In the genomic region with DNA sequence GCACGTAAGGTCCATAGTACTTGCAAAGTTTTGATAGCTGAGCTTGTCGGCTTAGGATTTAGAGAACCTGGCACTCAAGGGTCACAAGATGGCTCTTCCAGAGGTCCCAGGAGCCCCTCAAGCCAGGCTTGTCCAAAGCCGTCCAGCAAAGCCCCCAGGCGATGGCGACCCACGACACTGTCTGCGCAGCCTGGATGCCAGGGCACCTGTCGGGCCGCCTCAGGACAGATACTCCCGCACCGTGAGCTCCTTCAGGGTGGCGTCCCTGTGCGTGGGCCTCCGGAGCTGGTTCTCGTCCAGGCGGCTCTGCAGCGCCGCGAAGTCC, we compare ENCODE assay signal across 9 mouse cellular contexts. TPM values are rescaled to one million over a fixed set of nuclear protein-coding genes. Genes with fewer than 3 reads are reported as not detected.
DNase-seq lines count a peak whose midpoint lies in the region; ATAC-seq and TF ChIP-seq lines count a peak whose summit lies in the region.
"Had no signal": no experiment of that assay in that cellular context is flagged by ENCODE, and none has a peak within 500 bp of the region (broad histone marks: within the 10 kb centered on the region; RNA-seq: fewer than 3 reads in every experiment).

No protein-coding gene starts in this region.

- ATAC-seq in kidney, embryonic 14.5 days (ENCODE audit: low FRiP score, low TSS enrichment), result no peak; the same call in 1 of the 2 replicates
- ATAC-seq in embryonic facial prominence, embryonic 13.5 days (ENCODE audit: insufficient number of reproducible peaks, insufficient read depth, low FRiP score, low TSS enrichment, low read depth), result no peak
- ATAC-seq in hindbrain, postnatal 0 days, result no peak
- ATAC-seq in midbrain, postnatal 0 days (ENCODE audit: low FRiP score), result no peak
- ATAC-seq: Patski had no signal

- 0 out of 2 replicates have a peak, but pooled peaks cover 3% of the 10 kb centered on the region for H3K27me3 ChIP-seq in kidney, embryonic 14.5 days (ENCODE audit: control insufficient read depth, insufficient read depth, low read length)
- peaks cover 37% of the 10 kb centered on the region for H3K27me3 ChIP-seq in embryonic facial prominence, embryonic 13.5 days
- H3K27me3 ChIP-seq in hindbrain, postnatal 0 days (ENCODE audit: insufficient read depth, low read length), result no peaks in the 10 kb centered on the region
- no peaks in the 10 kb centered on the region for H3K27me3 ChIP-seq in midbrain, postnatal 0 days (ENCODE audit: insufficient read depth, low read length)

- peak overlapping the region; percentile 46 for H3K4me3 ChIP-seq in kidney, embryonic 14.5 days (ENCODE audit: low read length)
- H3K4me3 ChIP-seq in embryonic facial prominence, embryonic 13.5 days, result peak overlapping the region; percentile 58
- peak overlapping the region; percentile 55 for H3K4me3 ChIP-seq in hindbrain, postnatal 0 days (ENCODE audit: low read length)
- H3K4me3 ChIP-seq in midbrain, postnatal 0 days (ENCODE audit: low read depth, low read length), result peak overlapping the region; percentile 51

- H3K27ac ChIP-seq in kidney, embryonic 14.5 days (ENCODE audit: low read depth, low read length), result no peak overlapping the region
- H3K27ac ChIP-seq in embryonic facial prominence, embryonic 13.5 days, result peak overlapping the region; percentile 73; the same call in 1 of the 2 replicates
- peak overlapping the region; percentile 90 for H3K27ac ChIP-seq in hindbrain, postnatal 0 days
- H3K27ac ChIP-seq in midbrain, postnatal 0 days (ENCODE audit: low read depth, low read length), result peak overlapping the region; percentile 86

- no peak for DNase-seq in kidney, adult 8-10 months
- no peak for DNase-seq in hindbrain, postnatal 0 days (ENCODE audit: low spot score)
- no peak for DNase-seq in midbrain, postnatal 0 days (ENCODE audit: low spot score)
- no peak for DNase-seq in urinary bladder, postnatal 14 days (ENCODE audit: low spot score)
- no peak for DNase-seq in cerebellum, adult 11 months
- DNase-seq in thymus, postnatal 0 days (ENCODE audit: low spot score), result no peak

- 0 out of 2 replicates have a peak, but pooled peaks have one; percentile 16 for TF ChIP-seq CTCF in hindbrain, postnatal 0 days (IDR thresholded peaks at IDR 0.05; ENCODE audit: low read depth)
- TF ChIP-seq CTCF in midbrain, postnatal 0 days (IDR thresholded peaks at IDR 0.05), result no peak

- H3K36me3 ChIP-seq in kidney, embryonic 14.5 days (ENCODE audit: control insufficient read depth, insufficient read depth, low read length), result no peaks in the 10 kb centered on the region
- no peaks in the 10 kb centered on the region for H3K36me3 ChIP-seq in embryonic facial prominence, embryonic 13.5 days
- H3K36me3 ChIP-seq in hindbrain, postnatal 0 days (ENCODE audit: insufficient read depth, low read length), result no peaks in the 10 kb centered on the region
- H3K36me3 ChIP-seq in midbrain, postnatal 0 days (ENCODE audit: insufficient read depth, low read length), result no peaks in the 10 kb centered on the region

- H3K4me2 ChIP-seq in kidney, embryonic 14.5 days (replicated peaks; ENCODE audit: low read depth, low read length), result peak overlapping the region; percentile 95
- H3K4me2 ChIP-seq in embryonic facial prominence, embryonic 13.5 days, result peak overlapping the region; percentile 88
- peak overlapping the region; percentile 82 for H3K4me2 ChIP-seq in hindbrain, postnatal 0 days (ENCODE audit: low read depth, low read length)
- H3K4me2 ChIP-seq in midbrain, postnatal 0 days (ENCODE audit: low read depth, low read length, poor library complexity, severe bottlenecking), result peak overlapping the region; percentile 86

- H3K4me1 ChIP-seq in kidney, embryonic 14.5 days (ENCODE audit: control insufficient read depth, insufficient read depth, low read length), result no peaks in the 10 kb centered on the region; the same call in 1 of the 2 replicates
- peaks cover 15% of the 10 kb centered on the region for H3K4me1 ChIP-seq in embryonic facial prominence, embryonic 13.5 days
- H3K4me1 ChIP-seq in hindbrain, postnatal 0 days (ENCODE audit: insufficient read depth, low read length), result 0 out of 2 replicates have a peak, but pooled peaks cover 3% of the 10 kb centered on the region
- no peaks in the 10 kb centered on the region for H3K4me1 ChIP-seq in midbrain, postnatal 0 days (ENCODE audit: insufficient read depth, low read length)

- 11% methylated on average over 18 of the region's 19 CpGs for WGBS in kidney, embryonic 14.5 days
- 10% methylated on average over 19 of the region's 19 CpGs for WGBS in embryonic facial prominence, embryonic 13.5 days
- 10% methylated on average over 19 of the region's 19 CpGs for WGBS in hindbrain, postnatal 0 days
- WGBS in midbrain, postnatal 0 days, result 10% methylated on average over 19 of the region's 19 CpGs

- peak overlapping the region; percentile 59 for H3K9ac ChIP-seq in kidney, embryonic 14.5 days (ENCODE audit: low read depth, low read length)
- H3K9ac ChIP-seq in embryonic facial prominence, embryonic 13.5 days, result peak overlapping the region; percentile 83
- H3K9ac ChIP-seq in hindbrain, postnatal 0 days (replicated peaks; ENCODE audit: low read length), result peak overlapping the region; percentile 72
- H3K9ac ChIP-seq in midbrain, postnatal 0 days (replicated peaks; ENCODE audit: low read length, poor library complexity, severe bottlenecking), result peak overlapping the region; percentile 79

- no peaks in the 10 kb centered on the region for H3K9me3 ChIP-seq in kidney, embryonic 14.5 days (ENCODE audit: control insufficient read depth, low read length)
- H3K9me3 ChIP-seq in embryonic facial prominence, embryonic 13.5 days, result no peaks in the 10 kb centered on the region
- H3K9me3 ChIP-seq in hindbrain, postnatal 0 days (ENCODE audit: low read length), result no peaks in the 10 kb centered on the region
- no peaks in the 10 kb centered on the region for H3K9me3 ChIP-seq in midbrain, postnatal 0 days (ENCODE audit: low read length)

RNA-seq across cellular contexts. Expression of a gene that starts 9.0 kb away (rescaled TPM):
- 2.2 and 2.3 TPM in 2 replicates for polyA plus RNA-seq in kidney, embryonic 14.5 days (2014; fragmentation: Nextera tagmentation; extraction: Ambion mirVana)
- 1.5 and 1.8 TPM in 2 replicates for polyA plus RNA-seq in embryonic facial prominence, embryonic 13.5 days (2015; fragmentation: Nextera tagmentation; extraction: Ambion mirVana)
- total RNA-seq in hindbrain, postnatal 0 days (2014; rRNA removed), result 0.47 and 1.1 TPM in 2 replicates
- polyA plus RNA-seq in hindbrain, postnatal 0 days (2015; fragmentation: Nextera tagmentation; extraction: Ambion mirVana), result 2.2 TPM in 2 replicates
- 0.80 and 1.4 TPM in 2 replicates for total RNA-seq in midbrain, postnatal 0 days (2014; rRNA removed)
- polyA plus RNA-seq in midbrain, postnatal 0 days (2015; fragmentation: Nextera tagmentation; extraction: Ambion mirVana), result 2.0 and 2.1 TPM in 2 replicates
- 14.2 and 14.5 TPM in 2 replicates for polyA plus RNA-seq in thymus, postnatal 0 days (2015; fragmentation: Nextera tagmentation; extraction: Ambion mirVana)

RNA-seq across cellular contexts. Expression of a gene that starts 20.2 kb away (rescaled TPM):
- polyA plus RNA-seq in kidney, embryonic 14.5 days (2014; fragmentation: Nextera tagmentation; extraction: Ambion mirVana), result 0.11 and 0.15 TPM in 2 replicates
- 0.30 and 0.31 TPM in 2 replicates for polyA plus RNA-seq in embryonic facial prominence, embryonic 13.5 days (2015; fragmentation: Nextera tagmentation; extraction: Ambion mirVana)
- total RNA-seq in hindbrain, postnatal 0 days (2014; rRNA removed), result 0.32 and 1.7 TPM in 2 replicates
- 0.05 TPM in 1 of 2 replicates, not detected in the other for polyA plus RNA-seq in hindbrain, postnatal 0 days (2015; fragmentation: Nextera tagmentation; extraction: Ambion mirVana)
- total RNA-seq in midbrain, postnatal 0 days (2014; rRNA removed), result 0.57 and 0.88 TPM in 2 replicates
- polyA plus RNA-seq in midbrain, postnatal 0 days (2015; fragmentation: Nextera tagmentation; extraction: Ambion mirVana), result 0.17 and 0.18 TPM in 2 replicates
- polyA plus RNA-seq in thymus, postnatal 0 days (2015; fragmentation: Nextera tagmentation; extraction: Ambion mirVana), result 0.21 and 0.22 TPM in 2 replicates
- polyA plus RNA-seq: Patski had no signal
